Mouse (Mus musculus): Measurements from ENCODE around the gene Plcd3. TPM values are rescaled to one million over a fixed set of nuclear protein-coding genes. Genes with fewer than 3 reads are reported as not detected.
A peak's percentile ranks its signal among the peaks of the same experiment; 100 is the strongest.

The Plcd3 gene
- polyA plus RNA-seq, 1 experiment from 2014 or later = 4.2 TPM

DNA sequence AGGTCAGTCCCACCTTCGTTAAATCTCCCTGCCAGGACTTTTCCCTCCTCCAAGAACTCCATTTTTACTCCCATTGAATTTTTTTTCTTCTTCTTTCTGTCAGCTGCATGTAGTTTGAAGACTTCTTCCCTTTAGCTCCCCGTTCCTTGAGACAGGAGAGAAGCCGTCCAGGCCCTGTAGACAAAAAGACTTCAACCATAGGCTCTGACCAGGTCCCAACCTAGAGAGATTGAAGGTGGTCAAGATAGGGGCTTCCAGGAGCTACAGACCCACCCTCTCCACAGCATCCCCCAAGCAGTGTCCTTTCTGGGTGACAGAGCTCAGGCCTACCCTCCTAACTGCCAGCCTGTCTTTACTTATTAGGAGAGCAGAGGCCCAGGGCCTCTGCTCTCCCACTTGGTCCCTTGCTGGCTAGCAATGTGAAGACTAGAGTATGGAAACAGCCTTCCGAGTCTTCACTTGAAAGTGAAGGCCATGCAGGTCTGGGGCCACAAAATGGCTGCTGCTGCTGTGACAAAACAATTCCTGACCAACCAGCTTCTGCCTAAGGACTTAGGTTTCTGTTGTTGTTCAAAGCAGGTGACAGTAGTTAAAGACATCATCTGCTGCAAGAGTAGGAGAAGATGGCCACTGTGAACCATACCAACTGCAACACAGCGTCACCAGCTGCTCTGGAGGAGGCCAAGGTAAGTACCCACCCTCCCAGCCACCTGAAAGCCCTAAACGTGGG, 32.2 kb upstream of the Plcd3 start:
- no peaks in the 10 kb centered on the region for H3K27me3 ChIP-seq (ENCODE audit: insufficient read depth, low read length)
- H3K4me3 ChIP-seq (replicated peaks; ENCODE audit: low read depth, low read length) = 0 out of 2 replicates have a peak overlapping the region, but pooled peaks have one; percentile 13
- peak overlapping the region; percentile 87 for H3K27ac ChIP-seq
- 0 out of 2 replicates have a peak, but pooled peaks cover 1% of the 10 kb centered on the region for H3K36me3 ChIP-seq (ENCODE audit: insufficient read depth, low read length)
- H3K4me1 ChIP-seq (replicated peaks; ENCODE audit: insufficient read depth, low read length) = peaks cover 16% of the 10 kb centered on the region
- H3K9ac ChIP-seq (ENCODE audit: low read depth, low read length) = peak overlapping the region; percentile 43; the same call in 1 of the 2 replicates
- 55% methylated on average over 6 of the region's 6 CpGs for WGBS
- no peaks in the 10 kb centered on the region for H3K9me3 ChIP-seq (replicated peaks; ENCODE audit: low read length)
- H3K4me2 ChIP-seq (ENCODE audit: low read length) = peak overlapping the region; percentile 53
- DNase-seq (ENCODE audit: low spot score) (no peak), ATAC-seq (replicated peaks; ENCODE audit: low FRiP score, low read depth) (no peak)
- TF ChIP-seq CTCF (IDR thresholded peaks at IDR 0.05; ENCODE audit: low read depth) = no peak

GRCm38 (mm10) chr11:103132576-103133455, 31.4 kb upstream of the Plcd3 start:
- H3K27ac ChIP-seq = peak overlapping the region; percentile 98
- DNase-seq (ENCODE audit: low spot score) = peak; percentile 100
- ATAC-seq (replicated peaks; ENCODE audit: low FRiP score, low read depth) = peak; percentile 94
- H3K4me1 ChIP-seq (replicated peaks; ENCODE audit: insufficient read depth, low read length) = peaks cover 16% of the 10 kb centered on the region
- 1% methylated on average over 56 of the region's 58 CpGs for WGBS
- H3K27me3 ChIP-seq (ENCODE audit: insufficient read depth, low read length) = no peaks in the 10 kb centered on the region
- H3K9me3 ChIP-seq (replicated peaks; ENCODE audit: low read length) = no peaks in the 10 kb centered on the region
- H3K4me2 ChIP-seq (ENCODE audit: low read length) = peak overlapping the region; percentile 61
- H3K9ac ChIP-seq (ENCODE audit: low read depth, low read length) = peak overlapping the region; percentile 99
- no peaks in the 10 kb centered on the region for H3K36me3 ChIP-seq (ENCODE audit: insufficient read depth, low read length)
- no peak for TF ChIP-seq CTCF (IDR thresholded peaks at IDR 0.05; ENCODE audit: low read depth)
- peak overlapping the region; percentile 92 for H3K4me3 ChIP-seq (replicated peaks; ENCODE audit: low read depth, low read length)

DNA sequence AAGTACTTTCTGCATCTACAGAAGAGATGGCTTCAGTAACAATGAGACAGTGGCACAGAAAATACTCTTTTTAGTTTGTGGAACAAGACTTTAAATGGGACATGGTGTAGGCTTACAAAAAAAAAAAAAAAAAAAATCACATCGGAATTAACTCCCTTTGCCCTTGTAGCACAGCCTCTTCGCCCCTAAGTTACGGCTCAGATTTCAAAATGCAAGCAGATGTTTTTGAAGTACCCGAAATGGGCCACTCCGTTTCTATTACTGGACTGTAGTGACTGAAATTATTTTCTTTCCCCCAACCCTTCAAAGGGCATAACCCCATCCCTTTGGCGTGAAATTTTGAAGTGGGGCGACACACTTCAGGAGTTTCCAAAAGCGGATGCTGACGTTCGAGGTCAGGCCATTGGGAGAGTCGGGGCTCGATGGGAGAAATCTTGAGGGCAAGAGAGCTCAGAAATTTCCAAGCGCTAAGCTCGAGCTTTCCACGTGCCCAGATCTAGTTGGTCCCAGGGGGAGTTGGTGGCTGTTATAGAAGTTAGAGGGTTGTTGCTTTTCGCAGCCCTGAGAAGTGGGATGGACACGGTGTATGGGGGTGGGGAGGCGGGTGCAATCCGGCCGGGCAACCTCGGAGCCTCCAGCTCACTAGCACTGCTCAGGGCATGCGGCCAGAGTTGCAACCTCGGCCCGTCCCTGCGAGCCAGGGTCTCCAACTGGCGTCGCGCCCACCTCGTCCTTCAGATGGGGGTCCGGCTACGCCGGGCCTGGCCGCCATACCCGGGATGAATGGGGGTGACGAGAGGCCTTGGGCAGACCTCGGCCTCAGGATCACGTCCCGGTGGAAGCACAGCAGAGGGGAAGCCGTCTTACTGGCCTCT, 30.5 kb upstream of the Plcd3 start, which contains the start of gene Hexim2:
TSS of gene Hexim2 (plus strand) at position 729 of the 875 bp plus-strand sequence.
- no peaks in the 10 kb centered on the region for H3K36me3 ChIP-seq (ENCODE audit: insufficient read depth, low read length)
- H3K27me3 ChIP-seq (ENCODE audit: insufficient read depth, low read length) = no peaks in the 10 kb centered on the region
- H3K9ac ChIP-seq (ENCODE audit: low read depth, low read length) = peak within 1 kb of the TSS; percentile 99
- peak within 1 kb of the TSS; percentile 92 for H3K4me3 ChIP-seq (replicated peaks; ENCODE audit: low read depth, low read length)
- DNase-seq (ENCODE audit: low spot score) (peak; percentile 71), ATAC-seq (replicated peaks; ENCODE audit: low FRiP score, low read depth) (peak; percentile 49)
- H3K4me2 ChIP-seq (ENCODE audit: low read length) = peak within 1 kb of the TSS; percentile 61
- WGBS = under 1% methylated on average over 39 of the region's 39 CpGs
- H3K27ac ChIP-seq = peak within 1 kb of the TSS; percentile 98
- H3K9me3 ChIP-seq (replicated peaks; ENCODE audit: low read length) = no peaks in the 10 kb centered on the region
- no peak for TF ChIP-seq CTCF (IDR thresholded peaks at IDR 0.05; ENCODE audit: low read depth)
- H3K4me1 ChIP-seq (replicated peaks; ENCODE audit: insufficient read depth, low read length) = peaks cover 16% of the 10 kb centered on the region

DNA sequence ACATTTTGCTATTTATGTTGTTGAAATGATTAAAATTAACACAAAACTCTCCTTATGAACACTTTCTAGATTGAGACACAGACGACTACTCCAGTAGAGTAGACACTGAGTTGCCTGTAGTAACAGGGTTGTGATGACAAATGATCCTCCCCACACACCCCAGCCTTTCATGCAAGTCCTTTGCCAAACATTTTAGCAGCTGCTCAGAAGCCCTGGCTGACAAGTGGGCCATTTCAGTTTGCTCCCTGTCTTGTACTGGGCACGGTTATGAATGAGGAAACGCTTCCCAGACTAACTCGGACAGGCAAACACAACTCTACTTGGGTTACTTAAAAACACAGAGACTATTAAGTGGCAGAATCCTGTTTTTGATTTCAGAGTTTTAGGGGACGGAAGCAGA, 18.9 kb upstream of the Plcd3 start:
- DNase-seq (ENCODE audit: low spot score) (no peak), ATAC-seq (replicated peaks; ENCODE audit: low FRiP score, low read depth) (no peak)
- 44% methylated on average over 5 of the region's 5 CpGs for WGBS
- H3K4me1 ChIP-seq (replicated peaks; ENCODE audit: insufficient read depth, low read length) = peaks cover 14% of the 10 kb centered on the region; the same call in 1 of the 2 replicates
- H3K36me3 ChIP-seq (ENCODE audit: insufficient read depth, low read length) = no peaks in the 10 kb centered on the region
- H3K4me3 ChIP-seq (replicated peaks; ENCODE audit: low read depth, low read length) = no peak overlapping the region
- H3K4me2 ChIP-seq (ENCODE audit: low read length) = no peak overlapping the region
- H3K27me3 ChIP-seq (ENCODE audit: insufficient read depth, low read length) = no peaks in the 10 kb centered on the region
- no peak overlapping the region for H3K9ac ChIP-seq (ENCODE audit: low read depth, low read length)
- no peak overlapping the region for H3K27ac ChIP-seq
- no peak for TF ChIP-seq CTCF (IDR thresholded peaks at IDR 0.05; ENCODE audit: low read depth)
- no peaks in the 10 kb centered on the region for H3K9me3 ChIP-seq (replicated peaks; ENCODE audit: low read length)

DNA sequence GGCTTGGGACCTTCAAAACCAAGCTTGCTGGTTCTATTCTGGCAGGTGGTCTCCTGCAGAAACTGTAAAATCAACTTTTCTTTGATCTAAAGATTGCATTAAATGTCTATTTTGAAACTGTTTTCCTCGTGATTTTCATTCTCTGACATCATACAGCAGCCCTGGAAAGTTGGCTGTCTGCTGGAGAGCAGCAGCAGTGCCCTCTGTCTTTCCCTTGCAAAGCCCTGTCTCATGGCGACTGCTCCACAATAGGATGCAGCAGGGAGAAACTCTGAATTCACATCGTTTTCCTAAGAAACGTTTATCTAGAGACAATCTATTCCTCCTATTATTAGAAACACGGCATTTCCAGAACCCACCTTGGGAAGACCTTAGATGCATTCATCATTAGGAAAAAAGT, 18.2 kb upstream of the Plcd3 start:
- ATAC-seq (replicated peaks; ENCODE audit: low FRiP score, low read depth) (no peak), DNase-seq (ENCODE audit: low spot score) (no peak)
- peak; percentile 18; the same call in 1 of the 2 replicates for TF ChIP-seq CTCF (IDR thresholded peaks at IDR 0.05; ENCODE audit: low read depth)
- H3K4me3 ChIP-seq (replicated peaks; ENCODE audit: low read depth, low read length) = no peak overlapping the region
- no peak overlapping the region for H3K9ac ChIP-seq (ENCODE audit: low read depth, low read length)
- no peaks in the 10 kb centered on the region for H3K9me3 ChIP-seq (replicated peaks; ENCODE audit: low read length)
- peaks cover 17% of the 10 kb centered on the region; the same call in 1 of the 2 replicates for H3K4me1 ChIP-seq (replicated peaks; ENCODE audit: insufficient read depth, low read length)
- H3K27me3 ChIP-seq (ENCODE audit: insufficient read depth, low read length) = no peaks in the 10 kb centered on the region
- WGBS = 46% methylated on average over 5 of the region's 5 CpGs
- H3K36me3 ChIP-seq (ENCODE audit: insufficient read depth, low read length) = no peaks in the 10 kb centered on the region
- no peak overlapping the region for H3K27ac ChIP-seq
- H3K4me2 ChIP-seq (ENCODE audit: low read length) = no peak overlapping the region
